Mouse (Mus musculus) thymus, adult 2 months (tissue): ENCODE data around the gene Atp1a4. TPM values are rescaled to one million over a fixed set of nuclear protein-coding genes. Genes with fewer than 3 reads are reported as not detected.

Source experiments
- DNase-seq: peaks from one replicate; pipeline ENCODE4 v3.0.0; 2021
- H3K27ac ChIP-seq: fragments of 200-500 bp; 2 replicates; pipeline ENCODE4 v1.5.1; 2012; ENCODE audit warnings: low read length, control low read depth; ENCODE audit not compliant: control insufficient read depth, insufficient read depth
- H3K27me3 ChIP-seq: fragments of 200-500 bp; 2 replicates; pipeline ENCODE4 v1.6.1; 2012; ENCODE audit warnings: mild to moderate bottlenecking, low read length, moderate library complexity, mixed read lengths; ENCODE audit not compliant: control insufficient read depth, insufficient read depth
- H3K36me3 ChIP-seq: fragments of 200-500 bp; 2 replicates; pipeline ENCODE4 v1.6.1; 2012; ENCODE audit warnings: mild to moderate bottlenecking, low read length, moderate library complexity; ENCODE audit not compliant: control insufficient read depth, insufficient read depth
- H3K4me1 ChIP-seq: fragments of 200-500 bp; replicated peaks from 2 replicates; pipeline ENCODE4 v1.6.1; 2012; ENCODE audit warnings: low read length; ENCODE audit not compliant: control insufficient read depth, insufficient read depth
- H3K4me3 ChIP-seq: fragments of 200-500 bp; 2 replicates; pipeline ENCODE4 v1.5.1; 2012; ENCODE audit warnings: mild to moderate bottlenecking, low read length, control low read depth, moderate library complexity; ENCODE audit not compliant: control insufficient read depth, insufficient read depth
- CTCF ChIP-seq: fragments of 200-500 bp; IDR thresholded peaks from 2 replicates; pipeline ENCODE4 v1.5.1; 2012; ENCODE audit warnings: mild to moderate bottlenecking, control low read depth, low read length, moderate library complexity, borderline replicate concordance; ENCODE audit not compliant: control insufficient read depth, poor library complexity, insufficient read depth; ENCODE audit errors: extremely low read depth
- POLR2A ChIP-seq: fragments of 200-500 bp; IDR thresholded peaks from 2 replicates; pipeline ENCODE4 v1.6.1; 2012; ENCODE audit warnings: mild to moderate bottlenecking, low read length, control low read depth, moderate library complexity; ENCODE audit not compliant: control insufficient read depth, poor library complexity, insufficient read depth; ENCODE audit errors: extremely low read depth
- WGBS: fragments of 180-500 bp; shearing (Covaris S2); methylation state at CpG from one replicate; pipeline ENCODE4 v1.1.7; 2018; 5-methylcytosine and 5-hydroxymethylcytosine counted together
- polyA plus RNA-seq: library from polyadenylated mRNA; depleted of rRNA; stranded (reverse); fragments of >200 nt; gene quantifications from 2 replicates; pipeline ENCODE4 v1.2.3, GENCODE M21; 2012; rRNA removed

Atp1a4 gene
- polyA plus RNA-seq, 1 experiment: 0.07 TPM

- H3K4me1 ChIP-seq: no peaks in the 10 kb centered on the region
- peaks cover 65% of the 10 kb centered on the region for H3K36me3 ChIP-seq
- H3K4me3 ChIP-seq: no peak overlapping the region
- no peak overlapping the region for H3K27ac ChIP-seq
- H3K27me3 ChIP-seq: no peaks in the 10 kb centered on the region
- WGBS: 97% methylated on average over 3 of the region's 3 CpGs
- TF ChIP-seq CTCF (no peak), POLR2A (no peak)
- no peak for DNase-seq
Measured at GRCm38 (mm10) chr1:172181777-172182176, 76.4 kb downstream of the Atp1a4 start.

DNA sequence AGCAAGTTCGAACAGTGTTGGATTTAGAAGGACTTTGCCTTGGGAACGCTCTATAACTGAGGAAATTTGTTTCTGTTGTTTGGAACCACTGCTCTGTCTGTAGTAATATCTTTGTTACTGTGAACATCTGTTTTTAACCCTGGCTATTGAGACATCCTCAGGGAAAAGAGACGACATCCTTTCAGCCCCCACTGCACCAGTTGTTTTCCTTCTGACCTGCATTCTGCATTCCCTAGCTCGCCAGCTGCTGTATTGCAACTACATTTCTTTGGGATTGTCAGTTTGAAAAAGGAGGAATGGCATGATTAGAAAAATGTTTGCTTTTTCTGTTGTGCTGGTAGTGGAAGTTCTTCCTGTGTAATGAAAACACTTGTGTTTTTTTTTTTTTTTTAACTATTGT is 77.3 kb downstream of the Atp1a4 start:
- WGBS: 97% methylated on average over 4 of the region's 4 CpGs
- Histone ChIP-seq H3K27ac (no peak overlapping the region), H3K4me1 (no peaks in the 10 kb centered on the region), H3K4me3 (no peak overlapping the region), H3K27me3 (no peaks in the 10 kb centered on the region), H3K36me3 (peaks cover 61% of the 10 kb centered on the region)
- TF ChIP-seq POLR2A (no peak), CTCF (no peak)
- DNase-seq: no peak

DNA sequence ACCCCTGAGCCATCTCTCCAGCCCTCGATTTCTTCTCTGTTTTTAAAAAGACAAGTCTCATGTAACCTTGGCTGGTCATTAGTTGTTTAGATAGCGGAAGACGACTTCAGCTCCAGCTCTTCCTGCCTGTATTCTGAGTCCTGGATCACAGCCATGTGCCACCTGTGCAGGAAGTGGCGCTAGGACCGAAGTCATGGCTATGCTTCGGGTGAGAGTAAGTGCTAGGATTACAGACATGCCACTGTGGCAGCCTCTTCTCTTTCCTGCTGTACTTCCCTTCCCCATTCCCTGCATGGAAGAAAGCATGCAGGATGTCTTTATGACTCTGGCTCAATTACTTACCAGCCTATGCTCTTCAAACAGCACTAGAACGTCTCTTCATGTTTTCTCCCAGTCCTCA is 79.1 kb downstream of the Atp1a4 start:
- no peak for DNase-seq
- no peak overlapping the region for H3K27ac ChIP-seq
- no peaks in the 10 kb centered on the region for H3K4me1 ChIP-seq
- H3K36me3 ChIP-seq: peaks cover 77% of the 10 kb centered on the region
- no peak overlapping the region for H3K4me3 ChIP-seq
- WGBS: 58% methylated on average over 7 of the region's 7 CpGs
- no peak for TF ChIP-seq CTCF
- no peak for TF ChIP-seq POLR2A
- H3K27me3 ChIP-seq: no peaks in the 10 kb centered on the region

- no peak for DNase-seq
- TF ChIP-seq POLR2A: no peak
- no peaks in the 10 kb centered on the region for H3K27me3 ChIP-seq
- peaks cover 86% of the 10 kb centered on the region for H3K36me3 ChIP-seq
- WGBS: 88% methylated on average over 7 of the region's 7 CpGs
- H3K27ac ChIP-seq: no peak overlapping the region
- no peak overlapping the region for H3K4me3 ChIP-seq
- H3K4me1 ChIP-seq: no peaks in the 10 kb centered on the region
Measured at GRCm38 (mm10) chr1:172177791-172178190, 80.4 kb downstream of the Atp1a4 start.

Other genes starting within 250 kb of the Atp1a4 start
- gene Vangl2, start 230.0 kb downstream of the Atp1a4 start, polyA plus RNA-seq: 20.5 and 27.3 TPM in 2 replicates
- 0.14 and 0.18 TPM in 2 replicates for gene Nhlh1, start 200.8 kb downstream of the Atp1a4 start, polyA plus RNA-seq
- gene Copa, start 175.9 kb downstream of the Atp1a4 start, polyA plus RNA-seq: 53.9 and 58.9 TPM in 2 replicates
- 130 and 133 TPM in 2 replicates for gene Ncstn, start 175.6 kb downstream of the Atp1a4 start, polyA plus RNA-seq
- 68.5 and 76.9 TPM in 2 replicates for gene Pex19, start 131.7 kb downstream of the Atp1a4 start, polyA plus RNA-seq
- gene Dcaf8, start 110.3 kb downstream of the Atp1a4 start, polyA plus RNA-seq: 79.7 and 81.0 TPM in 2 replicates
- 28.4 and 38.8 TPM in 2 replicates for gene Pea15a, start 51.6 kb downstream of the Atp1a4 start, polyA plus RNA-seq
- 0.54 and 1.4 TPM in 2 replicates for gene Casq1, start 38.5 kb downstream of the Atp1a4 start, polyA plus RNA-seq
- 159 and 162 TPM in 2 replicates for gene Igsf8, start 3.2 kb upstream of the Atp1a4 start, polyA plus RNA-seq
- 24.4 and 28.5 TPM in 2 replicates for gene Atp1a2, start 39.6 kb upstream of the Atp1a4 start, polyA plus RNA-seq
- gene Kcnj9, start 70.9 kb upstream of the Atp1a4 start, polyA plus RNA-seq: 1.5 TPM in 2 replicates
- gene Kcnj10, start 82.8 kb upstream of the Atp1a4 start, polyA plus RNA-seq: 3.2 and 3.9 TPM in 2 replicates
- gene Pigm, start 118.1 kb upstream of the Atp1a4 start, polyA plus RNA-seq: 20.8 and 25.3 TPM in 2 replicates
- gene Slamf9, start 216.9 kb upstream of the Atp1a4 start, polyA plus RNA-seq: 4.3 and 7.3 TPM in 2 replicates
- 16.4 and 20.3 TPM in 2 replicates for gene Igsf9, start 223.4 kb upstream of the Atp1a4 start, polyA plus RNA-seq
- gene Tagln2, start 241.6 kb upstream of the Atp1a4 start, polyA plus RNA-seq: 178 and 183 TPM in 2 replicates